Mouse (Mus musculus): Measurements from ENCODE around the gene Tspan10. TPM values are rescaled to one million over a fixed set of nuclear protein-coding genes. Genes with fewer than 3 reads are reported as not detected.

Tspan10 gene
- polyA plus RNA-seq, 1 experiment from 2014 or later = not detected

Other genes with a start within 250 kb of the Tspan10 start
- 9.7 and 13.7 TPM in 2 replicates for gene Bahcc1, start 209.7 kb upstream of the Tspan10 start, polyA plus RNA-seq (2015; fragmentation: Nextera tagmentation; extraction: Ambion mirVana)
- gene Actg1, start 94.1 kb upstream of the Tspan10 start, polyA plus RNA-seq (2015; fragmentation: Nextera tagmentation; extraction: Ambion mirVana) = 4,277 and 4,299 TPM in 2 replicates
- gene Fscn2, start 81.1 kb upstream of the Tspan10 start, polyA plus RNA-seq (2015; fragmentation: Nextera tagmentation; extraction: Ambion mirVana) = 1.2 and 1.3 TPM in 2 replicates
- gene Faap100, start 63.9 kb upstream of the Tspan10 start, polyA plus RNA-seq (2015; fragmentation: Nextera tagmentation; extraction: Ambion mirVana) = 119 and 126 TPM in 2 replicates
- 28.7 and 30.4 TPM in 2 replicates for gene Nploc4, start 4.9 kb upstream of the Tspan10 start, polyA plus RNA-seq (2015; fragmentation: Nextera tagmentation; extraction: Ambion mirVana)
- gene Pde6g, start 10.9 kb downstream of the Tspan10 start, polyA plus RNA-seq (2015; fragmentation: Nextera tagmentation; extraction: Ambion mirVana) = 0.34 and 0.36 TPM in 2 replicates
- gene Oxld1, start 15.4 kb downstream of the Tspan10 start, polyA plus RNA-seq (2015; fragmentation: Nextera tagmentation; extraction: Ambion mirVana) = 10.9 and 11.7 TPM in 2 replicates
- gene Ccdc137, start 15.5 kb downstream of the Tspan10 start, polyA plus RNA-seq (2015; fragmentation: Nextera tagmentation; extraction: Ambion mirVana) = 25.4 and 28.2 TPM in 2 replicates
- gene Arl16, start 25.0 kb downstream of the Tspan10 start, polyA plus RNA-seq (2015; fragmentation: Nextera tagmentation; extraction: Ambion mirVana) = 51.5 and 58.7 TPM in 2 replicates
- gene Mrpl12, start 42.0 kb downstream of the Tspan10 start, polyA plus RNA-seq (2015; fragmentation: Nextera tagmentation; extraction: Ambion mirVana) = 118 and 130 TPM in 2 replicates
- gene Slc25a10, start 49.2 kb downstream of the Tspan10 start, polyA plus RNA-seq (2015; fragmentation: Nextera tagmentation; extraction: Ambion mirVana) = 23.1 and 24.8 TPM in 2 replicates
- gene Gcgr, start 88.1 kb downstream of the Tspan10 start, polyA plus RNA-seq (2015; fragmentation: Nextera tagmentation; extraction: Ambion mirVana) = 0.13 and 0.31 TPM in 2 replicates
- gene Mcrip1, start 107.1 kb downstream of the Tspan10 start, polyA plus RNA-seq (2015; fragmentation: Nextera tagmentation; extraction: Ambion mirVana) = 232 and 233 TPM in 2 replicates
- gene Ppp1r27, start 108.5 kb downstream of the Tspan10 start, polyA plus RNA-seq (2015; fragmentation: Nextera tagmentation; extraction: Ambion mirVana) = not detected in 2 replicates
- gene P4hb, start 130.6 kb downstream of the Tspan10 start, polyA plus RNA-seq (2015; fragmentation: Nextera tagmentation; extraction: Ambion mirVana) = 233 and 257 TPM in 2 replicates
- 439 and 443 TPM in 2 replicates for gene Arhgdia, start 139.0 kb downstream of the Tspan10 start, polyA plus RNA-seq (2015; fragmentation: Nextera tagmentation; extraction: Ambion mirVana)
- gene Alyref, start 155.7 kb downstream of the Tspan10 start, polyA plus RNA-seq (2015; fragmentation: Nextera tagmentation; extraction: Ambion mirVana) = 194 and 223 TPM in 2 replicates
- gene Anapc11, start 155.8 kb downstream of the Tspan10 start, polyA plus RNA-seq (2015; fragmentation: Nextera tagmentation; extraction: Ambion mirVana) = 189 and 196 TPM in 2 replicates
- gene Npb, start 165.8 kb downstream of the Tspan10 start, polyA plus RNA-seq (2015; fragmentation: Nextera tagmentation; extraction: Ambion mirVana) = not detected in 2 replicates
- gene Pcyt2, start 175.3 kb downstream of the Tspan10 start, polyA plus RNA-seq (2015; fragmentation: Nextera tagmentation; extraction: Ambion mirVana) = 218 and 239 TPM in 2 replicates
- 39.3 and 46.2 TPM in 2 replicates for gene Sirt7, start 182.6 kb downstream of the Tspan10 start, polyA plus RNA-seq (2015; fragmentation: Nextera tagmentation; extraction: Ambion mirVana)
- 37.5 and 39.1 TPM in 2 replicates for gene Mafg, start 191.0 kb downstream of the Tspan10 start, polyA plus RNA-seq (2015; fragmentation: Nextera tagmentation; extraction: Ambion mirVana)
- 18.1 TPM in 2 replicates for gene Pycr1, start 201.1 kb downstream of the Tspan10 start, polyA plus RNA-seq (2015; fragmentation: Nextera tagmentation; extraction: Ambion mirVana)
- 1.1 TPM in 2 replicates for gene Myadml2, start 205.5 kb downstream of the Tspan10 start, polyA plus RNA-seq (2015; fragmentation: Nextera tagmentation; extraction: Ambion mirVana)
- gene Notum, start 218.5 kb downstream of the Tspan10 start, polyA plus RNA-seq (2015; fragmentation: Nextera tagmentation; extraction: Ambion mirVana) = 1.1 and 1.9 TPM in 2 replicates
- gene Aspscr1, start 230.3 kb downstream of the Tspan10 start, polyA plus RNA-seq (2015; fragmentation: Nextera tagmentation; extraction: Ambion mirVana) = 144 and 145 TPM in 2 replicates

Data from midbrain, embryonic 16.5 days (tissue).